Mouse (Mus musculus) neural tube, embryonic 11.5 days (tissue): Measurements from ENCODE around the gene Rgs17. TPM values are rescaled to one million over a fixed set of nuclear protein-coding genes. Genes with fewer than 3 reads are reported as not detected.

Experiments used
- ATAC-seq: fragments of 200-750 bp; cut with Nextera tagmentation; 2 replicates; pipeline ENCODE4 v1.8.0; 2017; ENCODE audit warnings: moderate number of reproducible peaks, mild to moderate bottlenecking, moderate TSS enrichment, moderate library complexity; ENCODE audit not compliant: insufficient read depth, low FRiP score, low TSS enrichment
- DNase-seq: peaks from one replicate; pipeline ENCODE4 v3.0.0-alpha.2; 2015; ENCODE audit warnings: low spot score
- H3K27ac ChIP-seq: fragments of 300-500 bp; sonication (generic); 2 replicates; pipeline ENCODE4 v1.5.1; 2014; ENCODE audit warnings: low read depth, mild to moderate bottlenecking, low read length
- H3K27me3 ChIP-seq: fragments of 300-500 bp; sonication (generic); 2 replicates; pipeline ENCODE4 v1.6.1; 2014; ENCODE audit warnings: mild to moderate bottlenecking, low read length, mixed read lengths; ENCODE audit not compliant: control insufficient read depth, insufficient read depth
- H3K36me3 ChIP-seq: fragments of 300-500 bp; sonication (generic); 2 replicates; pipeline ENCODE4 v1.6.1; 2014; ENCODE audit warnings: mild to moderate bottlenecking, low read length, moderate library complexity, mixed read lengths; ENCODE audit not compliant: control insufficient read depth, insufficient read depth
- H3K4me1 ChIP-seq: fragments of 300-500 bp; sonication (generic); 2 replicates; pipeline ENCODE4 v1.6.1; 2014; ENCODE audit warnings: low read length, mixed read lengths; ENCODE audit not compliant: control insufficient read depth, insufficient read depth
- H3K4me2 ChIP-seq: fragments of 300-500 bp; sonication (generic); 2 replicates; pipeline ENCODE4 v1.6.1; 2014; ENCODE audit warnings: low read depth, mild to moderate bottlenecking, moderate library complexity
- H3K4me3 ChIP-seq: fragments of 300-500 bp; sonication (generic); 2 replicates; pipeline ENCODE4 v1.5.1; 2014; ENCODE audit warnings: low read depth, low read length
- H3K9ac ChIP-seq: fragments of 300-500 bp; sonication (generic); 2 replicates; pipeline ENCODE4 v1.6.1; 2014; ENCODE audit warnings: mild to moderate bottlenecking, low read length
- H3K9me3 ChIP-seq: fragments of 300-500 bp; sonication (generic); 2 replicates; pipeline ENCODE4 v1.6.1; 2016; ENCODE audit warnings: low read length; ENCODE audit not compliant: control insufficient read depth
- WGBS: fragments of 180-500 bp; shearing (Covaris S2); extraction: QIAGEN DNeasy Blood & Tissue Kit; methylation state at CpG from one replicate; pipeline ENCODE4 v1.1.7; 2014; 5-methylcytosine and 5-hydroxymethylcytosine counted together
- polyA plus RNA-seq: library from polyadenylated mRNA; unstranded; fragments of >200 nt; fragmentation: Nextera tagmentation; extraction: Ambion mirVana; gene quantifications from 2 replicates; pipeline ENCODE4 v1.2.1, GENCODE M21; 2014

Rgs17 gene
- polyA plus RNA-seq, 1 experiment from 2014 or later: 3.1 TPM

DNA sequence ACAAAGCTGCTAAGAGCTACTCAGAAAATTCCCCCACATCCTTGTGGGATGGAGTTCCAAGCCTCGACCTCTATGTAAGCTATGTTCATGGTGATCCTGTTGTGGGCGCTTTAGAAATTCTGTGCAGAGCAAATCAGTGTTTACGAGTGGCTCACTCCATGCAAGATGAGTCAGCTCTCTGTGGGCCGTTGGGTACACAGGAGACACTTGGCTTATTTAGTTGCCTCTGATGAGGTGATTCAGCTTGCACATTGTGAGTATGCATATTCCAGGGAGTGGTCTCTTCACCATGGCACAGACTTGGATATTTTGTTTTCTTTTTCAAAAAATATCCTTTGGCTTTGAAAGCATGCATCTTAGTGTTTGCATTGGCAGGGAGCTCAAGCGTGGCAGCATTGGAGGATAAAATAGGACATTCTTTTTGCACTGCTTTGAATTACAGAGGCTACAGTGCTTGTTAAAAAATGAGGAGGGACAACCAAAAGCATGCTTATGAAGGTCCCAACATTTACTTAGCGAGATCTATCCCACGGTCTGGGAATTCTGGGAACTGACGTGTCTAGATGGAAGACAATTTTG is 68.8 kb downstream of the Rgs17 start:
- H3K4me2 ChIP-seq: no peak overlapping the region
- 88% methylated on average over 8 of the region's 8 CpGs for WGBS

GRCm38 (mm10) chr10:5846939-5847338 is 75.3 kb downstream of the Rgs17 start:
- DNase-seq: no peak
- WGBS: 52% methylated on average over 2 of the region's 2 CpGs

More for the DNA sequence above, 68.8 kb downstream of the Rgs17 start:
- Histone ChIP-seq H3K4me3 (no peak overlapping the region), H3K27ac (no peak overlapping the region), H3K36me3 (no peaks in the 10 kb centered on the region), H3K9me3 (no peaks in the 10 kb centered on the region), H3K9ac (no peak overlapping the region), H3K4me1 (no peaks in the 10 kb centered on the region), H3K27me3 (no peaks in the 10 kb centered on the region)
- ATAC-seq (no peak), DNase-seq (no peak)

GRCm38 (mm10) chr10:5841369-5841768 is 80.8 kb downstream of the Rgs17 start:
- peak; percentile 51 for DNase-seq
- WGBS: 86% methylated on average over 4 of the region's 4 CpGs

More at GRCm38 (mm10) chr10:5846939-5847338, 75.3 kb downstream of the Rgs17 start:
- Histone ChIP-seq H3K4me2 (no peak overlapping the region), H3K9me3 (no peaks in the 10 kb centered on the region), H3K9ac (no peak overlapping the region), H3K4me3 (no peak overlapping the region), H3K27ac (no peak overlapping the region), H3K36me3 (no peaks in the 10 kb centered on the region), H3K4me1 (no peaks in the 10 kb centered on the region), H3K27me3 (no peaks in the 10 kb centered on the region)
- ATAC-seq: no peak

GRCm38 (mm10) chr10:5826336-5827025 is 95.7 kb downstream of the Rgs17 start:
- H3K27ac ChIP-seq: no peak overlapping the region
- WGBS: 83% methylated on average over 6 of the region's 6 CpGs
- no peaks in the 10 kb centered on the region for H3K36me3 ChIP-seq
- no peaks in the 10 kb centered on the region for H3K27me3 ChIP-seq
- DNase-seq: no peak
- H3K9me3 ChIP-seq: no peaks in the 10 kb centered on the region
- H3K9ac ChIP-seq: no peak overlapping the region
- H3K4me2 ChIP-seq: no peak overlapping the region
- ATAC-seq: no peak
- no peak overlapping the region for H3K4me3 ChIP-seq
- H3K4me1 ChIP-seq: peaks cover 5% of the 10 kb centered on the region

More at GRCm38 (mm10) chr10:5841369-5841768, 80.8 kb downstream of the Rgs17 start:
- Histone ChIP-seq H3K4me2 (no peak overlapping the region), H3K36me3 (no peaks in the 10 kb centered on the region), H3K9me3 (no peaks in the 10 kb centered on the region), H3K27me3 (no peaks in the 10 kb centered on the region), H3K4me1 (no peaks in the 10 kb centered on the region), H3K4me3 (no peak overlapping the region), H3K9ac (no peak overlapping the region), H3K27ac (no peak overlapping the region)
- no peak for ATAC-seq

DNA sequence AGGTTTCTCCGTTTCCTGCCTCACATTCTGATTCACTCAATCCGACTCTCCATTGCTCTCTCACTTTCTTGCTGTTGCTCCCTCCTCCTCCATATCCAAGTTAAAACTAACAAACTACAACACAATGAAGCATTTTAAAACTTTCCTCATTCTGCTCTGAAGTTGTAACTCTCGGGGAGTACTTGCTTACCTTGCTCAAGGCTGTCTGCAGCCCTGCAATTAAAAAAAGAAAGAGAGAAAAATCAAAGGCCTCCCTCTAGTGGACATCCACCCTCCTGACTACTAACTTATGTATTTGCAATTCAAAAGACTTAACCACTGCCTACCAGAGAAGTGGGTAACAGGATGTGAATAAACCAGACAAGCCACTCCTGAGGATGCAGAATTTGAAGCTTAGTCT is 97.4 kb downstream of the Rgs17 start:
- no peaks in the 10 kb centered on the region for H3K36me3 ChIP-seq
- DNase-seq (peak; percentile 28), ATAC-seq (0 out of 2 replicates have a peak, but pooled peaks have one; percentile 7)
- 0 out of 2 replicates have a peak overlapping the region, but pooled peaks have one; percentile 73 for H3K27ac ChIP-seq
- peaks cover 5% of the 10 kb centered on the region for H3K4me1 ChIP-seq
- peak overlapping the region; percentile 5; the same call in 1 of the 2 replicates for H3K9ac ChIP-seq
- peak overlapping the region; percentile 94 for H3K4me3 ChIP-seq
- H3K27me3 ChIP-seq: no peaks in the 10 kb centered on the region
- H3K4me2 ChIP-seq: peak overlapping the region; percentile 68
- no peaks in the 10 kb centered on the region for H3K9me3 ChIP-seq
- WGBS: 1% methylated on average over 3 of the region's 3 CpGs

- Histone ChIP-seq H3K4me2 (peak within 1 kb of the TSS; percentile 68), H3K27me3 (no peaks in the 10 kb centered on the region), H3K4me1 (peaks cover 5% of the 10 kb centered on the region), H3K36me3 (peaks cover 5% of the 10 kb centered on the region), H3K9ac (peak within 1 kb of the TSS; percentile 85), H3K4me3 (peak within 1 kb of the TSS; percentile 94), H3K9me3 (no peaks in the 10 kb centered on the region), H3K27ac (peak within 1 kb of the TSS; percentile 73)
- WGBS: under 1% methylated on average over 46 of the region's 47 CpGs
- DNase-seq (peak; percentile 99), ATAC-seq (peak; percentile 96)
These were observed 98.3 kb downstream of the Rgs17 start, which contains the start of gene Mtrf1l for GRCm38 (mm10) chr10:5823740-5824491. Gene Mtrf1l, minus strand, starts transcription at chr10:5823910.

- WGBS: under 1% methylated on average over 36 of the region's 37 CpGs
- ATAC-seq (peak; percentile 0; the same call in 1 of the 2 replicates), DNase-seq (no peak)
- no peaks in the 10 kb centered on the region for H3K27me3 ChIP-seq
- peak overlapping the region; percentile 85 for H3K9ac ChIP-seq
- peaks cover 5% of the 10 kb centered on the region for H3K4me1 ChIP-seq
- peak overlapping the region; percentile 73 for H3K27ac ChIP-seq
- H3K36me3 ChIP-seq: peaks cover 7% of the 10 kb centered on the region
- no peaks in the 10 kb centered on the region for H3K9me3 ChIP-seq
- peak overlapping the region; percentile 94 for H3K4me3 ChIP-seq
- peak overlapping the region; percentile 68 for H3K4me2 ChIP-seq
These were observed 98.9 kb downstream of the Rgs17 start for GRCm38 (mm10) chr10:5823291-5823739.

DNA sequence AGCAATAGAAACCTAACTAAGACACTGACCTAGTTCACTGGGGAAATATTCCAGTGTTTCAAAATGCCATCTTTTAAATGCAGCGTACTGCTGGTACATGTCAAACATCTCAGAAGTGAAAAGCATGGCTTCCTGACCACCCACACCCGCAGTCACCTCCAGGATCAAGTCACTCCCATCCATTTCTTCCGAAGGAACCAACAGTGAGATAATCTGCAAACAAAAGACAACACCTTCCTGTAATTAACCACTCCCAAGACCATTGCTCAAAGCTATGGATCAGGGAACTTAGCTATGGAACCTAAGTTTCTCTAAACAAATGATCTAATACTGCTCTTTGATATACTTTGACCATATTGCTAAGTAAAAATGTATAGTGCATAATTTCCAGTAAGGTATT is 103.4 kb downstream of the Rgs17 start:
- DNase-seq: no peak
- Histone ChIP-seq H3K9ac (no peak overlapping the region), H3K4me2 (no peak overlapping the region), H3K36me3 (peaks cover 17% of the 10 kb centered on the region), H3K9me3 (no peaks in the 10 kb centered on the region), H3K27me3 (no peaks in the 10 kb centered on the region), H3K4me1 (peaks cover 5% of the 10 kb centered on the region), H3K4me3 (no peak overlapping the region), H3K27ac (no peak overlapping the region)
- ATAC-seq: no peak
- 92% methylated on average over 3 of the region's 3 CpGs for WGBS
